Mouse (Mus musculus) megakaryocyte, embryonic 14.5 days (primary cell): ENCODE measurements around the gene Cir1. TPM values are rescaled to one million over a fixed set of nuclear protein-coding genes. Genes with fewer than 3 reads are reported as not detected.
A peak's percentile ranks its signal among the peaks of the same experiment; 100 is the strongest.

ENCODE experiments used
- H3K27me3 ChIP-seq: replicated peaks from 2 replicates; pipeline ENCODE3; 2012; ENCODE audit warnings: inconsistent platforms
- H3K36me3 ChIP-seq: replicated peaks from 2 replicates; pipeline ENCODE3; 2012; ENCODE audit warnings: low read length, inconsistent platforms, mixed read lengths
- H3K4me1 ChIP-seq: 2 replicates; pipeline ENCODE4 v1.6.1; 2012; ENCODE audit warnings: inconsistent platforms
- H3K4me3 ChIP-seq: replicated peaks from 2 replicates; pipeline ENCODE3; 2012; ENCODE audit warnings: moderate library complexity, mild to moderate bottlenecking, inconsistent platforms
- H3K9me3 ChIP-seq: 2 replicates; pipeline ENCODE4 v1.6.1; 2012; ENCODE audit warnings: inconsistent platforms
- FLI1 ChIP-seq: IDR thresholded peaks from 2 replicates; pipeline ENCODE4 v1.6.1; 2012; ENCODE audit warnings: low read length, inconsistent platforms, mixed read lengths
- GATA1 ChIP-seq: IDR thresholded peaks from 3 replicates; pipeline ENCODE4 v1.6.1; 2012; ENCODE audit warnings: mixed read lengths, low read length, inconsistent platforms, borderline replicate concordance
- polyA plus RNA-seq: library from polyadenylated mRNA; stranded (reverse); fragments of >175 nt; gene quantifications from 2 replicates; pipeline ENCODE4 v1.2.3, GENCODE M21; 2012; ENCODE audit warnings: low replicate concordance; ENCODE audit not compliant: insufficient read depth

Gene Cir1
- polyA plus RNA-seq, 1 experiment: 14.8 TPM

- Histone ChIP-seq H3K36me3 (no peaks in the 10 kb centered on the region), H3K4me1 (peaks cover 75% of the 10 kb centered on the region), H3K27me3 (peaks cover 92% of the 10 kb centered on the region), H3K9me3 (no peaks in the 10 kb centered on the region), H3K4me3 (no peak overlapping the region)
- no peak for TF ChIP-seq GATA1
- TF ChIP-seq FLI1: no peak
Observed at GRCm38 (mm10) chr2:73275261-73276040, 37.0 kb downstream of the Cir1 start.

- Histone ChIP-seq H3K27me3 (peaks cover 92% of the 10 kb centered on the region), H3K4me1 (peaks cover 74% of the 10 kb centered on the region), H3K36me3 (no peaks in the 10 kb centered on the region), H3K4me3 (peak overlapping the region; percentile 93), H3K9me3 (no peaks in the 10 kb centered on the region)
- TF ChIP-seq FLI1 (no peak), GATA1 (no peak)
Observed at GRCm38 (mm10) chr2:73274119-73274920, 38.2 kb downstream of the Cir1 start.

GRCm38 (mm10) chr2:73273249-73274118 lies 39.0 kb downstream of the Cir1 start:
- no peak for TF ChIP-seq GATA1
- no peak for TF ChIP-seq FLI1
- Histone ChIP-seq H3K27me3 (peaks cover 92% of the 10 kb centered on the region), H3K36me3 (no peaks in the 10 kb centered on the region), H3K4me1 (peaks cover 66% of the 10 kb centered on the region), H3K4me3 (peak overlapping the region; percentile 93), H3K9me3 (no peaks in the 10 kb centered on the region)

GRCm38 (mm10) chr2:73272351-73273248 lies 39.9 kb downstream of the Cir1 start:
- Histone ChIP-seq H3K9me3 (no peaks in the 10 kb centered on the region), H3K4me3 (peak overlapping the region; percentile 93), H3K4me1 (peaks cover 67% of the 10 kb centered on the region), H3K27me3 (peaks cover 95% of the 10 kb centered on the region), H3K36me3 (no peaks in the 10 kb centered on the region)
- TF ChIP-seq GATA1: no peak
- TF ChIP-seq FLI1: no peak

GRCm38 (mm10) chr2:73271459-73272161 lies 40.9 kb downstream of the Cir1 start, which contains the start of gene Sp9:
TSS of gene Sp9 (plus strand) at chr2:73271925.
- Histone ChIP-seq H3K4me3 (peak within 1 kb of the TSS; percentile 93), H3K4me1 (peaks cover 59% of the 10 kb centered on the region), H3K27me3 (peaks cover 93% of the 10 kb centered on the region), H3K36me3 (no peaks in the 10 kb centered on the region), H3K9me3 (no peaks in the 10 kb centered on the region)
- no peak for TF ChIP-seq FLI1

GRCm38 (mm10) chr2:73270593-73271458 lies 41.7 kb downstream of the Cir1 start:
- Histone ChIP-seq H3K9me3 (no peaks in the 10 kb centered on the region), H3K27me3 (peaks cover 92% of the 10 kb centered on the region), H3K4me1 (peaks cover 64% of the 10 kb centered on the region), H3K36me3 (no peaks in the 10 kb centered on the region), H3K4me3 (peak overlapping the region; percentile 93)
- TF ChIP-seq GATA1: no peak
- no peak for TF ChIP-seq FLI1

GRCm38 (mm10) chr2:73270071-73270592 lies 42.4 kb downstream of the Cir1 start:
- H3K4me3 ChIP-seq: peak overlapping the region; percentile 60
- H3K9me3 ChIP-seq: no peaks in the 10 kb centered on the region
- H3K36me3 ChIP-seq: no peaks in the 10 kb centered on the region
- H3K27me3 ChIP-seq: peaks cover 94% of the 10 kb centered on the region
- H3K4me1 ChIP-seq: peaks cover 71% of the 10 kb centered on the region
- TF ChIP-seq FLI1 (no peak), GATA1 (no peak)
